Mouse (Mus musculus) kidney, adult 2 months (tissue): ENCODE results near the gene Gm21083.
A peak's percentile ranks its signal among the peaks of the same experiment; 100 is the strongest.
"Not testable (repeated sequence)": the region's sequence is repeated elsewhere in the genome, so short reads cannot be mapped to it uniquely, and the experiment has no call there.

ENCODE experiments used
- CTCF ChIP-seq: fragments of 200-500 bp; conservative IDR thresholded peaks from 2 replicates; pipeline ENCODE4 v1.5.1; 2011; ENCODE audit warnings: low read depth, mild to moderate bottlenecking, control low read depth, low read length, moderate library complexity, mixed read lengths; ENCODE audit not compliant: insufficient read depth, insufficient read length
- POLR2A ChIP-seq: fragments of 200-500 bp; IDR thresholded peaks from one replicate; pipeline ENCODE4 v1.6.1; 2011; ENCODE audit warnings: low read depth, low read length, control low read depth

DNA sequence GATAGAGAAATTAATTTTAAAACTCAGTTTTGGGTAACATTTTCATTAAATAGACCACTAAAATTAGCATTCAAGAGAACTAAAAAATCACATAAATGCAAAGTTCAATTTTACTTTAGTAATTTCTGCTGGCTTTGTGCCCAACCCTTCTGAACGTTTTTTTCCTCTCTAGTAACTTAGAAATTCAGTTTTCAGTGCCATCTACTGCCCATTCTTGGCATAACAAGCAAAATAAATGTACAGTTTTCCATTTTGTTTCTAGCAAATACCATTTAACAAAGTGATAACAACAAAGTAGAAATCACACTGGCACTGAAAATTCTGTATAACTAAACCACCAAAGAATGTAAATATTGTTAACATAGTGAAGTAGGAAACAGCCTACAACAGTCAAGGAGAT, 33.6 kb downstream of the Gm21083 start:
- 0 out of 2 replicates have a peak, but pooled peaks have one; percentile 2 for TF ChIP-seq CTCF
- TF ChIP-seq POLR2A, result not testable (repeated sequence)
